Mouse (Mus musculus): Measurements from ENCODE around the gene Myh1. TPM values are rescaled to one million over a fixed set of nuclear protein-coding genes. Genes with fewer than 3 reads are reported as not detected.

The Myh1 gene
- polyA plus RNA-seq, 1 experiment from 2014 or later: 0.02 TPM

GRCm38 (mm10) chr11:67228731-67229130, 28.9 kb downstream of the Myh1 start:
- H3K27me3 ChIP-seq (ENCODE audit: insufficient read depth, low read length): no peaks in the 10 kb centered on the region
- H3K27ac ChIP-seq (ENCODE audit: low read length): no peak overlapping the region
- no peaks in the 10 kb centered on the region for H3K4me1 ChIP-seq (ENCODE audit: insufficient read depth, low read length)
- no peak overlapping the region for H3K4me3 ChIP-seq (ENCODE audit: low read length)
- ATAC-seq (ENCODE audit: low FRiP score, low TSS enrichment): no peak
- no peak overlapping the region for H3K9ac ChIP-seq (replicated peaks; ENCODE audit: low read length)
- H3K9me3 ChIP-seq (ENCODE audit: low read length): no peaks in the 10 kb centered on the region; the same call in 1 of the 2 replicates
- 85% methylated on average over 3 of the region's 3 CpGs for WGBS
- H3K36me3 ChIP-seq (ENCODE audit: insufficient read depth, low read length): no peaks in the 10 kb centered on the region
- H3K4me2 ChIP-seq (replicated peaks; ENCODE audit: low read depth, low read length): no peak overlapping the region

GRCm38 (mm10) chr11:67229166-67229565, 29.3 kb downstream of the Myh1 start:
- WGBS: 68% methylated on average over 5 of the region's 5 CpGs
- Histone ChIP-seq H3K27me3 (ENCODE audit: insufficient read depth, low read length) (no peaks in the 10 kb centered on the region), H3K9me3 (ENCODE audit: low read length) (no peaks in the 10 kb centered on the region; the same call in 1 of the 2 replicates), H3K4me3 (ENCODE audit: low read length) (no peak overlapping the region), H3K4me2 (replicated peaks; ENCODE audit: low read depth, low read length) (no peak overlapping the region), H3K9ac (replicated peaks; ENCODE audit: low read length) (no peak overlapping the region), H3K4me1 (ENCODE audit: insufficient read depth, low read length) (no peaks in the 10 kb centered on the region), H3K27ac (ENCODE audit: low read length) (no peak overlapping the region), H3K36me3 (ENCODE audit: insufficient read depth, low read length) (no peaks in the 10 kb centered on the region)
- no peak for ATAC-seq (ENCODE audit: low FRiP score, low TSS enrichment)

GRCm38 (mm10) chr11:67229946-67230345, 30.1 kb downstream of the Myh1 start:
- no peak overlapping the region for H3K27ac ChIP-seq (ENCODE audit: low read length)
- no peak overlapping the region for H3K4me3 ChIP-seq (ENCODE audit: low read length)
- no peaks in the 10 kb centered on the region for H3K4me1 ChIP-seq (ENCODE audit: insufficient read depth, low read length)
- H3K36me3 ChIP-seq (ENCODE audit: insufficient read depth, low read length): no peaks in the 10 kb centered on the region
- H3K4me2 ChIP-seq (replicated peaks; ENCODE audit: low read depth, low read length): no peak overlapping the region
- ATAC-seq (ENCODE audit: low FRiP score, low TSS enrichment): no peak
- no peaks in the 10 kb centered on the region; the same call in 1 of the 2 replicates for H3K9me3 ChIP-seq (ENCODE audit: low read length)
- H3K9ac ChIP-seq (replicated peaks; ENCODE audit: low read length): no peak overlapping the region
- no peaks in the 10 kb centered on the region for H3K27me3 ChIP-seq (ENCODE audit: insufficient read depth, low read length)
- 82% methylated on average over 2 of the region's 2 CpGs for WGBS

- H3K9ac ChIP-seq (replicated peaks; ENCODE audit: low read length): no peak overlapping the region
- H3K9me3 ChIP-seq (ENCODE audit: low read length): no peaks in the 10 kb centered on the region; the same call in 1 of the 2 replicates
- H3K27me3 ChIP-seq (ENCODE audit: insufficient read depth, low read length): no peaks in the 10 kb centered on the region
- H3K4me2 ChIP-seq (replicated peaks; ENCODE audit: low read depth, low read length): no peak overlapping the region
- no peak overlapping the region for H3K4me3 ChIP-seq (ENCODE audit: low read length)
- 57% methylated on average over 5 of the region's 5 CpGs for WGBS
- no peaks in the 10 kb centered on the region for H3K36me3 ChIP-seq (ENCODE audit: insufficient read depth, low read length)
- H3K4me1 ChIP-seq (ENCODE audit: insufficient read depth, low read length): no peaks in the 10 kb centered on the region
- H3K27ac ChIP-seq (ENCODE audit: low read length): no peak overlapping the region
- no peak for ATAC-seq (ENCODE audit: low FRiP score, low TSS enrichment)
Observed at GRCm38 (mm10) chr11:67235639-67236358, 35.9 kb downstream of the Myh1 start.

- Histone ChIP-seq H3K36me3 (ENCODE audit: insufficient read depth, low read length) (no peaks in the 10 kb centered on the region), H3K4me3 (ENCODE audit: low read length) (no peak overlapping the region), H3K9ac (replicated peaks; ENCODE audit: low read length) (no peak overlapping the region), H3K4me2 (replicated peaks; ENCODE audit: low read depth, low read length) (no peak overlapping the region), H3K9me3 (ENCODE audit: low read length) (no peaks in the 10 kb centered on the region; the same call in 1 of the 2 replicates), H3K27me3 (ENCODE audit: insufficient read depth, low read length) (no peaks in the 10 kb centered on the region), H3K4me1 (ENCODE audit: insufficient read depth, low read length) (no peaks in the 10 kb centered on the region), H3K27ac (ENCODE audit: low read length) (no peak overlapping the region)
- ATAC-seq (ENCODE audit: low FRiP score, low TSS enrichment): no peak
- WGBS: 85% methylated on average over 9 of the region's 9 CpGs
Observed at GRCm38 (mm10) chr11:67236799-67237198, 36.9 kb downstream of the Myh1 start.

- Histone ChIP-seq H3K27me3 (ENCODE audit: insufficient read depth, low read length) (no peaks in the 10 kb centered on the region), H3K4me1 (ENCODE audit: insufficient read depth, low read length) (no peaks in the 10 kb centered on the region), H3K27ac (ENCODE audit: low read length) (no peak within 1 kb of the TSS), H3K4me3 (ENCODE audit: low read length) (no peak within 1 kb of the TSS), H3K9ac (replicated peaks; ENCODE audit: low read length) (no peak within 1 kb of the TSS), H3K4me2 (replicated peaks; ENCODE audit: low read depth, low read length) (no peak within 1 kb of the TSS), H3K36me3 (ENCODE audit: insufficient read depth, low read length) (no peaks in the 10 kb centered on the region), H3K9me3 (ENCODE audit: low read length) (no peaks in the 10 kb centered on the region; the same call in 1 of the 2 replicates)
- ATAC-seq (ENCODE audit: low FRiP score, low TSS enrichment): no peak
- 75% methylated on average over 5 of the region's 5 CpGs for WGBS
Observed at GRCm38 (mm10) chr11:67237481-67238079, 37.7 kb downstream of the Myh1 start, which contains the start of gene Myh4. TSS of gene Myh4 (plus strand) at chr11:67238029.

- Histone ChIP-seq H3K4me1 (ENCODE audit: insufficient read depth, low read length) (no peaks in the 10 kb centered on the region), H3K36me3 (ENCODE audit: insufficient read depth, low read length) (no peaks in the 10 kb centered on the region), H3K4me3 (ENCODE audit: low read length) (no peak overlapping the region), H3K9me3 (ENCODE audit: low read length) (no peaks in the 10 kb centered on the region), H3K4me2 (replicated peaks; ENCODE audit: low read depth, low read length) (no peak overlapping the region), H3K27me3 (ENCODE audit: insufficient read depth, low read length) (no peaks in the 10 kb centered on the region), H3K9ac (replicated peaks; ENCODE audit: low read length) (no peak overlapping the region), H3K27ac (ENCODE audit: low read length) (no peak overlapping the region)
- ATAC-seq (ENCODE audit: low FRiP score, low TSS enrichment): no peak
- 85% methylated on average over 6 of the region's 6 CpGs for WGBS
Observed at GRCm38 (mm10) chr11:67241051-67241450, 41.2 kb downstream of the Myh1 start.

- no peaks in the 10 kb centered on the region for H3K4me1 ChIP-seq (ENCODE audit: insufficient read depth, low read length)
- WGBS: 94% methylated on average over 4 of the region's 4 CpGs
Observed at GRCm38 (mm10) chr11:67253691-67254090, 53.8 kb downstream of the Myh1 start.

GRCm38 (mm10) chr11:67257048-67257447, 57.2 kb downstream of the Myh1 start:
- ATAC-seq (ENCODE audit: low FRiP score, low TSS enrichment): no peak

More at GRCm38 (mm10) chr11:67253691-67254090, 53.8 kb downstream of the Myh1 start:
- H3K9me3 ChIP-seq (ENCODE audit: low read length): no peaks in the 10 kb centered on the region
- no peak overlapping the region for H3K4me3 ChIP-seq (ENCODE audit: low read length)
- no peak overlapping the region for H3K27ac ChIP-seq (ENCODE audit: low read length)
- no peak for ATAC-seq (ENCODE audit: low FRiP score, low TSS enrichment)
- no peaks in the 10 kb centered on the region for H3K27me3 ChIP-seq (ENCODE audit: insufficient read depth, low read length)
- no peaks in the 10 kb centered on the region for H3K36me3 ChIP-seq (ENCODE audit: insufficient read depth, low read length)
- no peak overlapping the region for H3K9ac ChIP-seq (replicated peaks; ENCODE audit: low read length)
- no peak overlapping the region for H3K4me2 ChIP-seq (replicated peaks; ENCODE audit: low read depth, low read length)

GRCm38 (mm10) chr11:67260956-67261355, 61.1 kb downstream of the Myh1 start:
- WGBS: 79% methylated on average over 6 of the region's 6 CpGs
- no peak overlapping the region for H3K4me2 ChIP-seq (replicated peaks; ENCODE audit: low read depth, low read length)
- no peaks in the 10 kb centered on the region for H3K27me3 ChIP-seq (ENCODE audit: insufficient read depth, low read length)
- H3K9ac ChIP-seq (replicated peaks; ENCODE audit: low read length): no peak overlapping the region
- H3K27ac ChIP-seq (ENCODE audit: low read length): no peak overlapping the region
- no peak for ATAC-seq (ENCODE audit: low FRiP score, low TSS enrichment)
- no peaks in the 10 kb centered on the region for H3K9me3 ChIP-seq (ENCODE audit: low read length)
- no peaks in the 10 kb centered on the region for H3K4me1 ChIP-seq (ENCODE audit: insufficient read depth, low read length)
- no peak overlapping the region for H3K4me3 ChIP-seq (ENCODE audit: low read length)
- no peaks in the 10 kb centered on the region for H3K36me3 ChIP-seq (ENCODE audit: insufficient read depth, low read length)

More at GRCm38 (mm10) chr11:67257048-67257447, 57.2 kb downstream of the Myh1 start:
- no peaks in the 10 kb centered on the region for H3K36me3 ChIP-seq (ENCODE audit: insufficient read depth, low read length)
- 79% methylated on average over 7 of the region's 7 CpGs for WGBS
- H3K27ac ChIP-seq (ENCODE audit: low read length): no peak overlapping the region
- no peak overlapping the region for H3K9ac ChIP-seq (replicated peaks; ENCODE audit: low read length)
- H3K4me3 ChIP-seq (ENCODE audit: low read length): no peak overlapping the region
- no peak overlapping the region for H3K4me2 ChIP-seq (replicated peaks; ENCODE audit: low read depth, low read length)
- H3K4me1 ChIP-seq (ENCODE audit: insufficient read depth, low read length): no peaks in the 10 kb centered on the region
- H3K9me3 ChIP-seq (ENCODE audit: low read length): no peaks in the 10 kb centered on the region
- H3K27me3 ChIP-seq (ENCODE audit: insufficient read depth, low read length): no peaks in the 10 kb centered on the region

Measured in kidney, embryonic 16.5 days (tissue).